Mouse (Mus musculus): ENCODE measurements around the gene Hspa1b.

DNA sequence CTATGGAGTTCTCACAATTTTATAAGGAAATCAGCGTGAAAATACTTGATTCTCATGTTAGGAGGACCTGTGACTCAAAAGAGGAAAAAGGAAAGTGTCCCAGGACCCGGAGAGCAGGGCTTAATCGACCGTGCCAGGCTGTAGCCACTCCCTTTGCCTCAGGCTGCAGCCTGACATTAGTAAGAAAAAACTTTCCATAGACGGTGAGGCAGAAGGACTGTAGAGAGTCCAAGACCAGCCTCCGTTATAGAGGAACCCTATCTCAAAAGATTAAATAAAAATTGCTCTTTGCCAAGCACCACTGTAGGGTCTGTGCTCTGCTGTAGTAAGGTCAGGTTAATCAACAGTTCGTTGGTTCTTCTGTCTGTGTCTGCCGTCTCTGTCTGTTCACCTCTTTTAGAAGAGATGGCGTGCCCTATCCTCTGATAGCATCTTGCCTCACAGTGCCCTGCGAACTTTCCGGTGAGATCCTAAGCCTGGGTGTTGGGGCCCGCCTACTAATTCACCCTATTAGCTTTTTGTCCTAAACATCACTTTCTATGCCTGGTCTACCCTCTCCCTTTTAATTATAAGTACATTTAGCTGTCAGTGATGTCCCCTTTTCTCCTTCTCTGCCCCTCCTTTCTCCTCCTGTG lies 960 bp upstream of the Hspa1b start:
- TF ChIP-seq CTCF (IDR thresholded peaks at IDR 0.05; ENCODE audit: borderline replicate concordance, insufficient read depth, low read length) (no peak), POLR2A (IDR thresholded peaks at IDR 0.05; ENCODE audit: low read depth, low read length) (peak; percentile 54)

All from embryonic fibroblast, embryonic 13.5 days (primary cell).